Mouse (Mus musculus): ENCODE measurements at regions not wholly inside any gene's neighbourhood (a gene's known extent, or its start where the extent isn't known, plus 50 kb on each side); places are given as distances from the start of the nearest gene placed in this dataset.

GRCm38 (mm10) chr4:81825966-81826365 lies 383.4 kb upstream of the Mpdz start:
- Histone ChIP-seq H3K36me3 (ENCODE audit: control insufficient read depth, insufficient read depth, low read length) (no peaks in the 10 kb centered on the region), H3K4me2 (ENCODE audit: low read depth, low read length) (no peak overlapping the region), H3K27ac (ENCODE audit: low read depth, low read length) (no peak overlapping the region), H3K4me1 (ENCODE audit: control insufficient read depth, insufficient read depth, low read length) (no peaks in the 10 kb centered on the region), H3K9me3 (ENCODE audit: control insufficient read depth, low read length) (no peaks in the 10 kb centered on the region), H3K9ac (replicated peaks; ENCODE audit: low read depth, low read length) (no peak overlapping the region), H3K27me3 (ENCODE audit: control insufficient read depth, insufficient read depth, low read length) (no peaks in the 10 kb centered on the region), H3K4me3 (ENCODE audit: low read depth, low read length) (no peak overlapping the region)
- ATAC-seq (ENCODE audit: low read depth) = no peak

DNA sequence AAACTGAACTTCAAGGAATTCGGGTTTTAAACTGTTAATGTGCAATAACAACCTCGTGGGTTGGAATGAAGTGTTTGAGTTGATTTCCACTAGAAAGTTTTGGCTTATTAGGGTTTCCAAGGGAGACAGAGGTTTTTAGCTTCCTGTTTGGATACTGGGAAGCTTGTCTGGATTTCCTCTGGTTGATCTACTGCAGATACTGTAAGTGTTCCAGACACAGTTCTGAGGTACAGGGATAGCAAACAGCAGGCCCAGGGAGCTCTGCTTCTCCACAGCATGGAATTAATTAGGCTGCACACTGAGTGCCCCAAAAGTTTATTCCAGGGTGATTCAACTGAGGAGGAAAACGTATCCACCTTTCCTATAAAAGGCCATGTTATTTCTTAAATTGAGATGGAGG lies 381.0 kb upstream of the Mpdz start:
- Histone ChIP-seq H3K9me3 (ENCODE audit: control insufficient read depth, low read length) (no peaks in the 10 kb centered on the region), H3K27ac (ENCODE audit: low read depth, low read length) (no peak overlapping the region), H3K4me1 (ENCODE audit: control insufficient read depth, insufficient read depth, low read length) (no peaks in the 10 kb centered on the region), H3K9ac (replicated peaks; ENCODE audit: low read depth, low read length) (no peak overlapping the region), H3K27me3 (ENCODE audit: control insufficient read depth, insufficient read depth, low read length) (no peaks in the 10 kb centered on the region), H3K4me2 (ENCODE audit: low read depth, low read length) (no peak overlapping the region), H3K4me3 (ENCODE audit: low read depth, low read length) (no peak overlapping the region), H3K36me3 (ENCODE audit: control insufficient read depth, insufficient read depth, low read length) (no peaks in the 10 kb centered on the region)
- WGBS = 74% methylated on average over 3 of the region's 3 CpGs
- ATAC-seq (ENCODE audit: low read depth) = no peak

- Histone ChIP-seq H3K36me3 (ENCODE audit: control insufficient read depth, insufficient read depth, low read length) (no peaks in the 10 kb centered on the region), H3K9me3 (ENCODE audit: control insufficient read depth, low read length) (no peaks in the 10 kb centered on the region), H3K4me1 (ENCODE audit: control insufficient read depth, insufficient read depth, low read length) (no peaks in the 10 kb centered on the region), H3K9ac (replicated peaks; ENCODE audit: low read depth, low read length) (no peak overlapping the region), H3K27me3 (ENCODE audit: control insufficient read depth, insufficient read depth, low read length) (no peaks in the 10 kb centered on the region), H3K4me3 (ENCODE audit: low read depth, low read length) (no peak overlapping the region), H3K27ac (ENCODE audit: low read depth, low read length) (no peak overlapping the region), H3K4me2 (ENCODE audit: low read depth, low read length) (no peak overlapping the region)
- 90% methylated on average over 2 of the region's 2 CpGs for WGBS
- ATAC-seq (ENCODE audit: low read depth) = no peak
Observed at GRCm38 (mm10) chr4:81789274-81789673, 346.7 kb upstream of the Mpdz start.

- Histone ChIP-seq H3K4me3 (ENCODE audit: low read depth, low read length) (no peak overlapping the region), H3K4me1 (ENCODE audit: control insufficient read depth, insufficient read depth, low read length) (no peaks in the 10 kb centered on the region), H3K36me3 (ENCODE audit: control insufficient read depth, insufficient read depth, low read length) (no peaks in the 10 kb centered on the region), H3K9me3 (ENCODE audit: control insufficient read depth, low read length) (no peaks in the 10 kb centered on the region), H3K9ac (replicated peaks; ENCODE audit: low read depth, low read length) (no peak overlapping the region), H3K27ac (ENCODE audit: low read depth, low read length) (no peak overlapping the region), H3K27me3 (ENCODE audit: control insufficient read depth, insufficient read depth, low read length) (no peaks in the 10 kb centered on the region), H3K4me2 (ENCODE audit: low read depth, low read length) (no peak overlapping the region)
- ATAC-seq (ENCODE audit: low read depth) = no peak
- 80% methylated on average over 8 of the region's 8 CpGs for WGBS
Observed at GRCm38 (mm10) chr4:81788636-81789035, 346.0 kb upstream of the Mpdz start.

- Histone ChIP-seq H3K36me3 (ENCODE audit: control insufficient read depth, insufficient read depth, low read length) (no peaks in the 10 kb centered on the region), H3K4me2 (ENCODE audit: low read depth, low read length) (no peak overlapping the region), H3K4me3 (ENCODE audit: low read depth, low read length) (no peak overlapping the region), H3K9ac (replicated peaks; ENCODE audit: low read depth, low read length) (no peak overlapping the region), H3K4me1 (ENCODE audit: control insufficient read depth, insufficient read depth, low read length) (no peaks in the 10 kb centered on the region), H3K9me3 (ENCODE audit: control insufficient read depth, low read length) (no peaks in the 10 kb centered on the region), H3K27ac (ENCODE audit: low read depth, low read length) (no peak overlapping the region), H3K27me3 (ENCODE audit: control insufficient read depth, insufficient read depth, low read length) (no peaks in the 10 kb centered on the region)
- WGBS = 86% methylated on average over 1 of the region's 1 CpGs
- no peak for ATAC-seq (ENCODE audit: low read depth)
Observed at GRCm38 (mm10) chr4:81781971-81782370, 339.4 kb upstream of the Mpdz start.

GRCm38 (mm10) chr4:81766705-81767104 lies 324.1 kb upstream of the Mpdz start:
- no peaks in the 10 kb centered on the region for H3K36me3 ChIP-seq (ENCODE audit: control insufficient read depth, insufficient read depth, low read length)
- no peaks in the 10 kb centered on the region for H3K27me3 ChIP-seq (ENCODE audit: control insufficient read depth, insufficient read depth, low read length)
- no peak overlapping the region for H3K4me2 ChIP-seq (ENCODE audit: low read depth, low read length)
- no peaks in the 10 kb centered on the region for H3K9me3 ChIP-seq (ENCODE audit: control insufficient read depth, low read length)
- no peak for ATAC-seq (ENCODE audit: low read depth)
- no peak overlapping the region for H3K9ac ChIP-seq (replicated peaks; ENCODE audit: low read depth, low read length)
- no peak overlapping the region for H3K27ac ChIP-seq (ENCODE audit: low read depth, low read length)
- peaks cover 14% of the 10 kb centered on the region for H3K4me1 ChIP-seq (ENCODE audit: control insufficient read depth, insufficient read depth, low read length)
- 92% methylated on average over 5 of the region's 5 CpGs for WGBS
- no peak overlapping the region for H3K4me3 ChIP-seq (ENCODE audit: low read depth, low read length)

DNA sequence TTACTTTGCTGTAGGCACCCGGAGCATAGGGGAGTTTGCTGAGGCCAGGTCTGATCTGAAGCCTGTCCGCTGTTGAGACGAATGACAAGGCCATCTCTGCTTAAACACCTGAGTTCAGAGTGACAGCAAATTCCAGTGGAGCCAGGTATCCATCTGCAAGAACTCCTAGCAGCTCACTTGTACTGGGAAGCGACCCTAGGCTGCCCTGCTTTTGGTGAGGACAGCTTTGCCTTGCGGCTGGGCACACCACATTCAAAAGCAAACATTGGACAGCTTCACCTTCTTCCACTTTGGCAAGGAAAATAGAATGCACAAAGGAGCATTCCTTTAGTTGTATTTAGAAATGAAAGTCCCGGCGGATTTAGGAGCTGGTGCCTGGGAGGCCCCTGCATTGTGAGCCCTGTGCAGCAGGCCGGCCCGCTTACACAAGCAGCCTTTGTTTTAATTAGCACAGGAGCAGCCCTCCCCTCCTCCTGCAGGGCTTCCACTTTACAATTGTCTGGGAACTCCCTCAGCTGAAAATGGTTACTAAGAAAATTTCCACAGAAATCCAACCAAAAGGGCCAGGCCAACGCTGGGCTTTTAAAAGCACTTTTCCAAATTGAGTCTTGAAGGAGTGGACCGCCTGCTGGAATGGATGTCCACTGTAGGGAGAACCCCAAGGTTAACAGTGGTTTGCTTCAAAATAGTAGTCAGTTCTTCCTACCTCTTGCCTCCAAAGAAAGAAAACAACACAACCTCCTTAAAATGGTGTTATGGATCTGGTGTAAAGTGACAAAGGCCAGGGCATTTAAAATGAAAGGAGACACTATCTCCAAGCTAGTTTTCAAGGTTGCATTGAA lies 321.6 kb upstream of the Mpdz start:
- WGBS = 22% methylated on average over 11 of the region's 11 CpGs
- Histone ChIP-seq H3K4me3 (ENCODE audit: low read depth, low read length) (no peak overlapping the region), H3K9ac (replicated peaks; ENCODE audit: low read depth, low read length) (no peak overlapping the region), H3K36me3 (ENCODE audit: control insufficient read depth, insufficient read depth, low read length) (no peaks in the 10 kb centered on the region), H3K4me2 (ENCODE audit: low read depth, low read length) (peak overlapping the region; percentile 14; the same call in 1 of the 2 replicates), H3K27ac (ENCODE audit: low read depth, low read length) (peak overlapping the region; percentile 13), H3K27me3 (ENCODE audit: control insufficient read depth, insufficient read depth, low read length) (no peaks in the 10 kb centered on the region), H3K4me1 (ENCODE audit: control insufficient read depth, insufficient read depth, low read length) (peaks cover 14% of the 10 kb centered on the region), H3K9me3 (ENCODE audit: control insufficient read depth, low read length) (no peaks in the 10 kb centered on the region)
- peak; percentile 89 for ATAC-seq (ENCODE audit: low read depth)

- Histone ChIP-seq H3K9ac (replicated peaks; ENCODE audit: low read depth, low read length) (no peak overlapping the region), H3K36me3 (ENCODE audit: control insufficient read depth, insufficient read depth, low read length) (no peaks in the 10 kb centered on the region), H3K27ac (ENCODE audit: low read depth, low read length) (peak overlapping the region; percentile 68; the same call in 1 of the 2 replicates), H3K9me3 (ENCODE audit: control insufficient read depth, low read length) (no peaks in the 10 kb centered on the region), H3K4me3 (ENCODE audit: low read depth, low read length) (no peak overlapping the region), H3K4me2 (ENCODE audit: low read depth, low read length) (no peak overlapping the region), H3K27me3 (ENCODE audit: control insufficient read depth, insufficient read depth, low read length) (no peaks in the 10 kb centered on the region), H3K4me1 (ENCODE audit: control insufficient read depth, insufficient read depth, low read length) (peaks cover 14% of the 10 kb centered on the region)
- 32% methylated on average over 10 of the region's 10 CpGs for WGBS
- no peak for ATAC-seq (ENCODE audit: low read depth)
Observed at GRCm38 (mm10) chr4:81763311-81764025, 320.9 kb upstream of the Mpdz start.

DNA sequence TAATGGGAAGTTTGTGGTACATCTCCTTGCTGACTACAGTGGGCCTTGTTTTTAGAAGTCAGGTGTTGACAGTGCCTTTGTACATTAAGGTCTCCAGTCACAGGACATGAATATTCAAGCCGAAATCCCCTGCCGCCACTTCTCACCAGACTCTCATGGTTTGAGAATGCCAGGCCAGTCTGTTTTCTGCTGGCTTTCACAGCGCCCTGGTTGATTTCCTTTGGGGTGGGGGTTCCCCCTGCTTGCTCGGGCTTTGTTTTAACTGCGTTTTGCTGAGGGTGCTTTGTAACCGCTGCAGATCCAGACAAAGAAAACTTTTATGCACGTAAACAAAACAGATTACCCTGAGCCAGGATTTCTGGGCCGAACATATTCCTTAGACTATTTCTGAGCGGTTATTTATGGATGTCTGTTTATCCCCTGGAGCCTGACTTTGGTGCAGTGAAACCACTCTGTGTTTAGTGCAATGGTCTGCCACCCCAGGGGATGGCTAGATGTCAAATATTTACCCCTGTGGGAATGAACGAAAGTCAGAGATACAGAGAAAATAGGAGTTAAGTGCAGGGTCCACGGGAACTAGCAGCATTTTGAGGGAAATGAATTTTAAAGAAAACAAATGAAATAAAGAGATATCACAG lies 320.1 kb upstream of the Mpdz start:
- peak; percentile 54; the same call in 1 of the 2 replicates for ATAC-seq (ENCODE audit: low read depth)
- 14% methylated on average over 11 of the region's 11 CpGs for WGBS
- Histone ChIP-seq H3K4me2 (ENCODE audit: low read depth, low read length) (no peak overlapping the region), H3K9ac (replicated peaks; ENCODE audit: low read depth, low read length) (no peak overlapping the region), H3K27ac (ENCODE audit: low read depth, low read length) (peak overlapping the region; percentile 68), H3K9me3 (ENCODE audit: control insufficient read depth, low read length) (no peaks in the 10 kb centered on the region), H3K4me1 (ENCODE audit: control insufficient read depth, insufficient read depth, low read length) (peaks cover 14% of the 10 kb centered on the region), H3K27me3 (ENCODE audit: control insufficient read depth, insufficient read depth, low read length) (no peaks in the 10 kb centered on the region), H3K36me3 (ENCODE audit: control insufficient read depth, insufficient read depth, low read length) (no peaks in the 10 kb centered on the region), H3K4me3 (ENCODE audit: low read depth, low read length) (no peak overlapping the region)
